Mouse (Mus musculus): ENCODE data around the gene Gbp8.

- TF ChIP-seq POLR2A (IDR thresholded peaks at IDR 0.05; ENCODE audit: insufficient read depth, low read depth, low read length) (no peak), CTCF (IDR thresholded peaks at IDR 0.05; ENCODE audit: insufficient read depth, low read depth, low read length) (no peak)
These were observed 84.1 kb downstream of the Gbp8 start for GRCm38 (mm10) chr5:105055279-105055678.
